Mouse (Mus musculus) liver, postnatal 0 days (tissue): ENCODE measurements around the gene Abhd15. TPM values are rescaled to one million over a fixed set of nuclear protein-coding genes. Genes with fewer than 3 reads are reported as not detected.

ENCODE experiments used
- ATAC-seq: fragments of 200-750 bp; cut with Nextera tagmentation; 2 replicates; pipeline ENCODE4 v1.8.0; 2017; ENCODE audit warnings: mild to moderate bottlenecking, moderate library complexity
- DNase-seq: peaks from one replicate; pipeline ENCODE4 v3.0.0-alpha.2; 2016
- H3K27ac ChIP-seq: fragments of 300-500 bp; sonication (generic); 2 replicates; pipeline ENCODE4 v1.5.1; 2014; ENCODE audit warnings: antibody characterized with exemption, moderate library complexity, mild to moderate bottlenecking, low read depth
- H3K27me3 ChIP-seq: fragments of 300-500 bp; sonication (generic); 2 replicates; pipeline ENCODE4 v1.6.1; 2014; ENCODE audit warnings: low read length, control low read depth, mixed read lengths; ENCODE audit not compliant: insufficient read depth
- H3K36me3 ChIP-seq: fragments of 300-500 bp; sonication (generic); replicated peaks from 2 replicates; pipeline ENCODE4 v1.6.1; 2014; ENCODE audit warnings: mild to moderate bottlenecking, control low read depth, low read length, moderate library complexity, mixed read lengths; ENCODE audit not compliant: insufficient read depth
- H3K4me1 ChIP-seq: fragments of 300-500 bp; sonication (generic); 2 replicates; pipeline ENCODE4 v1.6.1; 2014; ENCODE audit warnings: antibody characterized with exemption, mild to moderate bottlenecking, control low read depth; ENCODE audit not compliant: insufficient read depth
- H3K4me2 ChIP-seq: fragments of 300-500 bp; sonication (generic); 2 replicates; pipeline ENCODE4 v1.6.1; 2014; ENCODE audit warnings: low read depth, mild to moderate bottlenecking, low read length, moderate library complexity, mixed read lengths
- H3K4me3 ChIP-seq: fragments of 300-500 bp; sonication (generic); 2 replicates; pipeline ENCODE4 v1.5.1; 2014; ENCODE audit warnings: low read depth, low read length
- H3K9ac ChIP-seq: fragments of 300-500 bp; sonication (generic); replicated peaks from 2 replicates; pipeline ENCODE4 v1.6.1; 2014; ENCODE audit warnings: mild to moderate bottlenecking, moderate library complexity
- H3K9me3 ChIP-seq: fragments of 300-500 bp; sonication (generic); 2 replicates; pipeline ENCODE4 v1.6.1; 2016; ENCODE audit warnings: mild to moderate bottlenecking, control low read depth, low read length, mixed read lengths
- CTCF ChIP-seq: sonication (generic); IDR thresholded peaks from 2 replicates; pipeline ENCODE4 v1.5.1; 2016; ENCODE audit warnings: antibody characterized with exemption, low read depth
- EP300 ChIP-seq: IDR thresholded peaks from 2 replicates; pipeline ENCODE4 v1.6.1; 2016; ENCODE audit warnings: antibody characterized with exemption, low read depth, mild to moderate bottlenecking
- WGBS: fragments of 180-500 bp; shearing (Covaris S2); extraction: QIAGEN DNeasy Blood & Tissue Kit; methylation state at CpG from one replicate; pipeline ENCODE4 v1.1.7; 2014; ENCODE audit not compliant: insufficient replicate concordance; 5-methylcytosine and 5-hydroxymethylcytosine counted together
- polyA plus RNA-seq: library from polyadenylated mRNA; unstranded; fragments of >200 nt; fragmentation: Nextera tagmentation; extraction: Ambion mirVana; gene quantifications from 2 replicates; pipeline ENCODE4 v1.2.1, GENCODE M21; 2015

The Abhd15 gene
- polyA plus RNA-seq, 1 experiment from 2014 or later: 16.2 TPM

GRCm38 (mm10) chr11:77506941-77507340, 8.0 kb upstream of the Abhd15 start:
- WGBS: 75% methylated on average over 6 of the region's 6 CpGs
- Histone ChIP-seq H3K27ac (no peak overlapping the region), H3K4me2 (no peak overlapping the region), H3K9me3 (no peaks in the 10 kb centered on the region), H3K4me3 (no peak overlapping the region), H3K9ac (no peak overlapping the region), H3K27me3 (no peaks in the 10 kb centered on the region), H3K4me1 (peaks cover 5% of the 10 kb centered on the region), H3K36me3 (peaks cover 40% of the 10 kb centered on the region)
- DNase-seq: no peak
- TF ChIP-seq CTCF: no peak
- TF ChIP-seq EP300: no peak
- ATAC-seq: no peak

DNA sequence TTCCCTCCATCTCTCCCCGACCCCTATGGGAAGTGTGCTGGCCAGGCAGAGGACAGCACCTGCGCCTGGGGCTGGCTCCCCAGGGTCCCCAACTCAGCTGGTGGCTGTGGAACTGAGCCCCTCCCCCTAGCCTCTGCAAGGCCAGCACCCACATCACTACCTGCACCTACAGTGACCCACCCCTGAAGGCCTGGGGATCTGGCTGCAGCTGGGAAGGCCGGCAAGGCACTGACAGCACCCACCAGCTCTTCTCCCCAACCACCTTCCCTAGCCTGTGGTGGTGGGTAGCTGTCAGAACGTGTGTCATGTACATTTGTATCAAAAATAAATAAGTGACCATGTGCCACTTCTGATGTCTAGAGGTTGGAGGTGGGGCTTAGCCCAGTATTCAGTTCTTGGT, 7.5 kb upstream of the Abhd15 start:
- DNase-seq: no peak
- Histone ChIP-seq H3K9me3 (no peaks in the 10 kb centered on the region), H3K4me3 (no peak overlapping the region), H3K4me2 (no peak overlapping the region), H3K4me1 (peaks cover 9% of the 10 kb centered on the region), H3K36me3 (peaks cover 37% of the 10 kb centered on the region), H3K27me3 (no peaks in the 10 kb centered on the region), H3K9ac (no peak overlapping the region), H3K27ac (no peak overlapping the region)
- TF ChIP-seq EP300: no peak
- TF ChIP-seq CTCF: no peak
- 67% methylated on average over 4 of the region's 4 CpGs for WGBS
- ATAC-seq: no peak

GRCm38 (mm10) chr11:77508068-77509021, 6.6 kb upstream of the Abhd15 start:
- Histone ChIP-seq H3K4me3 (peak overlapping the region; percentile 24), H3K9me3 (no peaks in the 10 kb centered on the region), H3K4me2 (peak overlapping the region; percentile 72), H3K9ac (peak overlapping the region; percentile 28; the same call in 1 of the 2 replicates), H3K4me1 (peaks cover 13% of the 10 kb centered on the region), H3K27me3 (no peaks in the 10 kb centered on the region), H3K36me3 (peaks cover 30% of the 10 kb centered on the region), H3K27ac (no peak overlapping the region)
- ATAC-seq: peak; percentile 73
- peak; percentile 89 for DNase-seq
- WGBS: 20% methylated on average over 49 of the region's 49 CpGs
- TF ChIP-seq CTCF: peak; percentile 95
- no peak for TF ChIP-seq EP300

DNA sequence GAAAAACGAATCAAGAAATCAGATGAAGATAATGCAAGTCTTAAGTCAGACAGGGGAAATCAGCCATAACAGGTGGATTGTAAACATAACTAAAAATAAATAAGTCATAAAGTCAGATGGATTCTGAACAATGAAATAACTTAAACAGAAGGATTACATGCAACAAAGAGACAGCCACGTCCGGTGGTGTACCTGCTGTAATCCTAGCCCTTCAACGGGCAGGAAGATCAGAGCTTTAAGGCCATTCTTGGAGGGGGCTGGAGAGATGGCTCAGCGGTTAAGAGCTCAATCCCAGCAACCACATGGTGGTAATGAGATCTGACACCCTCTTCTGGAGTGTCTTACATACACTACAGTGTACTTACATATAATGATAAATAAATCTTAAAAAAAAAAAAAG, 3.6 kb upstream of the Abhd15 start:
- Histone ChIP-seq H3K9me3 (no peaks in the 10 kb centered on the region), H3K4me1 (peaks cover 35% of the 10 kb centered on the region), H3K36me3 (peaks cover 8% of the 10 kb centered on the region; the same call in 1 of the 2 replicates), H3K27ac (no peak overlapping the region), H3K9ac (no peak overlapping the region), H3K4me2 (no peak overlapping the region), H3K27me3 (peaks cover 11% of the 10 kb centered on the region), H3K4me3 (no peak overlapping the region)
- TF ChIP-seq EP300 (no peak), CTCF (no peak)
- ATAC-seq: no peak
- WGBS: 84% methylated on average over 5 of the region's 5 CpGs
- DNase-seq: no peak

GRCm38 (mm10) chr11:77512891-77513810, 1.8 kb upstream of the Abhd15 start:
- Histone ChIP-seq H3K36me3 (no peaks in the 10 kb centered on the region), H3K27ac (peak overlapping the region; percentile 94), H3K9ac (peak overlapping the region; percentile 68), H3K9me3 (no peaks in the 10 kb centered on the region), H3K27me3 (peaks cover 18% of the 10 kb centered on the region), H3K4me3 (peak overlapping the region; percentile 60), H3K4me2 (peak overlapping the region; percentile 82), H3K4me1 (peaks cover 50% of the 10 kb centered on the region)
- peak; percentile 94 for DNase-seq
- TF ChIP-seq EP300 (no peak), CTCF (no peak)
- peak; percentile 72 for ATAC-seq
- under 1% methylated on average over 61 of the region's 84 CpGs for WGBS

DNA sequence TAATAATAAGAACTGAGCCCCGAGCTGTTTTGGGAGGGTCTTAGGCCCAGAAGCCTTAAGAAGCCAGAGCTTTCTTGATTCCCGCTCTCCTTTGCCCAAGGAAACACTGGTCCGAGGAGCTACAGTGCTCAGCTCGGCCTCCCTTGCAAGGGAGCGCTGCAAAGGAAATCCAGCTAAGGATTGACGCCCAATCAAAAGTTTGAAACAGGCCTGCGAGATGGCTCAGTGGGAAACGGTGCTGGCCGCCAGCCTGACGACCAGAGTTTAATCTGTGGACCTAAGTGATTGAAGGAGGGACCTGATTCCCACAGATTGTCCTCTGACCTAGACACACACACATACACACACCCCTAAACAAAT, 1.1 kb upstream of the Abhd15 start:
- Histone ChIP-seq H3K4me2 (peak overlapping the region; percentile 82), H3K4me1 (peaks cover 52% of the 10 kb centered on the region), H3K9ac (peak overlapping the region; percentile 68), H3K27me3 (peaks cover 18% of the 10 kb centered on the region), H3K4me3 (peak overlapping the region; percentile 60), H3K36me3 (no peaks in the 10 kb centered on the region), H3K27ac (peak overlapping the region; percentile 94), H3K9me3 (no peaks in the 10 kb centered on the region)
- no peak for ATAC-seq
- 8% methylated on average over 10 of the region's 10 CpGs for WGBS
- TF ChIP-seq CTCF (no peak), EP300 (no peak)
- no peak for DNase-seq
